Mouse (Mus musculus) heart, postnatal 4 days (tissue): ENCODE results near the gene Olfr1189. TPM values are rescaled to one million over a fixed set of nuclear protein-coding genes. Genes with fewer than 3 reads are reported as not detected.
"Not testable (repeated sequence)": the region's sequence is repeated elsewhere in the genome, so short reads cannot be mapped to it uniquely, and the experiment has no call there.

ENCODE experiments used
- DNase-seq: peaks from one replicate; pipeline ENCODE4 v3.0.0; 2021
- total RNA-seq, 2 experiments: library from RNA; stranded (reverse); gene quantifications; 2 replicates each; pipeline ENCODE4 v1.2.3; 2021

Gene Olfr1189
- total RNA-seq = not detected

DNA sequence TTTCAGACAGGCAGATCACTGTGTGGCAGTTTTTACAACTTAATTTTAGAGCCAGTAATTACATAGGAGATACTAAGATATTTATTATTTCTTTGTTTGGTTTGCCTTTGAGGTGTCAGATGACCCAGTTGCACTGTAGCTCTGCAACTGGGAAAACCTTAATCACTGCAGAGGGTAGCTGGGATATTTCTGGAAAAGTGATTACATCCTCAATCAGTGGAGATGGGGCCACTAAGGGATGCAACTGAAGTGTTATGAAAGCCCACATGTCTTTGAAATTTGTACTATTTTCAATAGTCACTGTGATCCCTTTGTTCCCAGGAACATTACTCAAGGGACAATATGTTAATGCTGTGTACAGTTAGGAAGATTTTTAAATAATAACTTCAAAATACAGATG, at the start of gene Olfr1189:
Gene Olfr1189, plus strand, starts transcription at position 301 of the 400 bp plus-strand sequence.
- no peak for DNase-seq

DNA sequence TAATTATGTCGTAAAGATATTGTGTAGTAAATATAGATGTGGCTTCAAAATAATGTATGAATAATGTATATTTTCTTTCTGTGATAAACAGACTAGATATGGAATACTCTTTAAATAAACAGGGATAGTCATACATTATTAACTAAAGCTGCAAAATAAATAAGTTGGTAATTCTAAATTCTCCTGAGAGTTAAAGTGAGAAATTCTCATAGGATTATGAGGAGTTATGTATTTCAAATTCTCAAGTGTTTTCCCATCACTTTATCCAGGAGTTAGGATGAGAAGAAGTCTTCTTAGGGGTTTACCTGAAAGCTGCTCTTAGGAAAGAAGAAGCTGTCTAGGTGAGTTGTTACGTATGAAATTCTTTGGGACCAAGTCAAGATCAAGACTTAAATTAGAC, 29.6 kb upstream of the Olfr1189 start, which contains the start of gene Olfr1188:
Gene Olfr1188, plus strand, starts transcription at position 301 of the 400 bp plus-strand sequence.
- no peak for DNase-seq

DNA sequence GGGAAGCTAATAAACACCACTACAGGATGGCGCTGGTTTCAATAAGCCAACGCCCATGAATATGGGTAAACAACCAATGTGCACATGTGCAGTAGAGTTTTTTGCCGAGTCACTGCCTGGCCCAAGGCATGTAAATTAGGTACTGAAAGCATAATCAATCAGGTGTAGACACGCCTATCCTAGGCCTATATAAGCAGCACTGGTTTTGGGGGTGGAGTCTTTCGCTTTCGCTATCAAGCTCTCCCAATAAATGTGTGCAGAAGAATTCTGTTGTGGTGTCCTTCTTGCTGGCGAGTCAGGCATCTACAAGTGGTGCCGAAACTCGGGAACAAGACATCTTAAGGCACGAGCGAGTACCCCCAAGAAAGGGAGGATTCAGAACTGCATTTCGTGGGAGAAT, 13.6 kb upstream of the Olfr1189 start:
- DNase-seq = not testable (repeated sequence)

DNA sequence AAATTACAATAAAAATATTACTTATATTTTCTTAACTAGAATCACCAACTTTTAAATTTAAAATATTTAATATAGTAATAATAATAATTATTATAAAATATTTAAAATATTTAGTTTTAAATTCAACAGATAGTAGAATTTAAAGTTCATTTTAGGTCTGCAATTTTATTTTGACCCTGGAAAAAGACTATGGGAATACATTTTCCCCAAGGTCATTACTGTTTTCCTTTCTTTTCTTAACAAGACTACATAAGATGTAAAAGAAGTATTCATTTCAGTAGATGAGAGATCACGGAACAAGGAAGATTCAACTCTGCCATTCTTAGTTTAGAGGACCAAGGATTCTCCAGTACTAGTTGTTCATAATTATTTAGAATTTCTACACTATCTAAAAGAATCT, 54.0 kb downstream of the Olfr1189 start, which contains the start of gene Olfr1191-ps1:
Gene Olfr1191-ps1, plus strand, starts transcription at position 301 of the 400 bp plus-strand sequence.
- DNase-seq = not testable (repeated sequence)

Other genes starting within 250 kb of the Olfr1189 start
- gene Olfr1176, start 249.7 kb upstream of the Olfr1189 start, total RNA-seq = not detected
- gene Olfr1177-ps, start 240.0 kb upstream of the Olfr1189 start, total RNA-seq = not detected
- not detected for gene Olfr1178, start 199.4 kb upstream of the Olfr1189 start, total RNA-seq
- not detected for gene Olfr1179, start 180.0 kb upstream of the Olfr1189 start, total RNA-seq
- gene Olfr1180, start 167.3 kb upstream of the Olfr1189 start, total RNA-seq = not detected
- gene Olfr1181, start 160.3 kb upstream of the Olfr1189 start, total RNA-seq = not detected
- not detected for gene Gm13757, start 137.3 kb upstream of the Olfr1189 start, total RNA-seq
- gene Olfr1183, start 131.6 kb upstream of the Olfr1189 start, total RNA-seq = not detected
- gene Olfr1184, start 102.9 kb upstream of the Olfr1189 start, total RNA-seq = not detected
- gene Olfr1185-ps1, start 93.1 kb upstream of the Olfr1189 start, total RNA-seq = not detected
- not detected for gene Olfr1186, start 67.9 kb upstream of the Olfr1189 start, total RNA-seq
- not detected for gene Olfr1188, start 29.5 kb upstream of the Olfr1189 start, total RNA-seq
- under 1 TPM; 0.05 to 0.07 TPM for gene Olfr1191-ps1, start 54.1 kb downstream of the Olfr1189 start, total RNA-seq
- not detected for gene Olfr1192-ps1, start 62.1 kb downstream of the Olfr1189 start, total RNA-seq
- gene Olfr1193, start 89.2 kb downstream of the Olfr1189 start, total RNA-seq = not detected
- gene Olfr1195, start 102.7 kb downstream of the Olfr1189 start, total RNA-seq = not detected
- gene Olfr1196, start 118.1 kb downstream of the Olfr1189 start, total RNA-seq = not detected
- not detected for gene Olfr1197, start 145.9 kb downstream of the Olfr1189 start, total RNA-seq
- not detected for gene Olfr1198, start 164.9 kb downstream of the Olfr1189 start, total RNA-seq
- not detected for gene Olfr1199, start 174.0 kb downstream of the Olfr1189 start, total RNA-seq
- not detected for gene Olfr1200, start 184.0 kb downstream of the Olfr1189 start, total RNA-seq
- gene Olfr1201, start 206.6 kb downstream of the Olfr1189 start, total RNA-seq = not detected
- not detected for gene Olfr1202, start 228.0 kb downstream of the Olfr1189 start, total RNA-seq
- gene Olfr1205, start 243.3 kb downstream of the Olfr1189 start, total RNA-seq = not detected